Mouse (Mus musculus) stomach, postnatal 0 days (tissue): ENCODE measurements around the gene Coro2a. TPM values are rescaled to one million over a fixed set of nuclear protein-coding genes. Genes with fewer than 3 reads are reported as not detected.
A peak's percentile ranks its signal among the peaks of the same experiment; 100 is the strongest.

Experiments
- ATAC-seq: fragments of 200-750 bp; cut with Nextera tagmentation; 2 replicates; pipeline ENCODE4 v1.8.0; 2017; ENCODE audit not compliant: low FRiP score, low TSS enrichment
- DNase-seq: peaks from one replicate; pipeline ENCODE4 v3.0.0-alpha.2; 2016; ENCODE audit warnings: low spot score
- H3K27ac ChIP-seq: fragments of 300-500 bp; sonication (generic); replicated peaks from 2 replicates; pipeline ENCODE4 v1.5.1; 2014; ENCODE audit warnings: mild to moderate bottlenecking, control low read depth
- H3K27me3 ChIP-seq: fragments of 300-500 bp; sonication (generic); 2 replicates; pipeline ENCODE4 v1.6.1; 2014; ENCODE audit warnings: low read length; ENCODE audit not compliant: control insufficient read depth, insufficient read depth
- H3K36me3 ChIP-seq: fragments of 300-500 bp; sonication (generic); 2 replicates; pipeline ENCODE4 v1.6.1; 2014; ENCODE audit warnings: low read length, mixed read lengths; ENCODE audit not compliant: control insufficient read depth, insufficient read depth
- H3K4me1 ChIP-seq: fragments of 300-500 bp; sonication (generic); replicated peaks from 2 replicates; pipeline ENCODE4 v1.6.1; 2014; ENCODE audit warnings: antibody characterized with exemption; ENCODE audit not compliant: control insufficient read depth, insufficient read depth
- H3K4me2 ChIP-seq: fragments of 300-500 bp; sonication (generic); replicated peaks from 2 replicates; pipeline ENCODE4 v1.6.1; 2014; ENCODE audit warnings: low read depth, mild to moderate bottlenecking, control low read depth, moderate library complexity
- H3K4me3 ChIP-seq: fragments of 300-500 bp; sonication (generic); 2 replicates; pipeline ENCODE4 v1.5.1; 2014; ENCODE audit warnings: low read depth, low read length, control low read depth
- H3K9ac ChIP-seq: fragments of 300-500 bp; sonication (generic); 2 replicates; pipeline ENCODE4 v1.6.1; 2014; ENCODE audit warnings: mild to moderate bottlenecking, low read length, control low read depth, mixed read lengths
- H3K9me3 ChIP-seq: fragments of 300-500 bp; sonication (generic); 2 replicates; pipeline ENCODE4 v1.6.1; 2016; ENCODE audit warnings: low read length; ENCODE audit not compliant: control insufficient read depth
- CTCF ChIP-seq: IDR thresholded peaks from 2 replicates; pipeline ENCODE4 v1.5.1; 2016; ENCODE audit warnings: antibody characterized with exemption, low read depth, mild to moderate bottlenecking, moderate library complexity
- EP300 ChIP-seq: optimal IDR thresholded peaks from 2 replicates; pipeline ENCODE3; 2016; ENCODE audit warnings: antibody characterized with exemption
- WGBS: fragments of 180-500 bp; shearing (Covaris S2); extraction: QIAGEN DNeasy Blood & Tissue Kit; methylation state at CpG from one replicate; pipeline ENCODE4 v1.1.7; 2014; 5-methylcytosine and 5-hydroxymethylcytosine counted together
- polyA plus RNA-seq: library from polyadenylated mRNA; unstranded; fragments of >200 nt; fragmentation: Nextera tagmentation; extraction: Ambion mirVana; gene quantifications from 2 replicates; pipeline ENCODE4 v1.2.1, GENCODE M21; 2015

Gene Coro2a
- polyA plus RNA-seq, 1 experiment from 2014 or later, result 17.2 TPM

DNA sequence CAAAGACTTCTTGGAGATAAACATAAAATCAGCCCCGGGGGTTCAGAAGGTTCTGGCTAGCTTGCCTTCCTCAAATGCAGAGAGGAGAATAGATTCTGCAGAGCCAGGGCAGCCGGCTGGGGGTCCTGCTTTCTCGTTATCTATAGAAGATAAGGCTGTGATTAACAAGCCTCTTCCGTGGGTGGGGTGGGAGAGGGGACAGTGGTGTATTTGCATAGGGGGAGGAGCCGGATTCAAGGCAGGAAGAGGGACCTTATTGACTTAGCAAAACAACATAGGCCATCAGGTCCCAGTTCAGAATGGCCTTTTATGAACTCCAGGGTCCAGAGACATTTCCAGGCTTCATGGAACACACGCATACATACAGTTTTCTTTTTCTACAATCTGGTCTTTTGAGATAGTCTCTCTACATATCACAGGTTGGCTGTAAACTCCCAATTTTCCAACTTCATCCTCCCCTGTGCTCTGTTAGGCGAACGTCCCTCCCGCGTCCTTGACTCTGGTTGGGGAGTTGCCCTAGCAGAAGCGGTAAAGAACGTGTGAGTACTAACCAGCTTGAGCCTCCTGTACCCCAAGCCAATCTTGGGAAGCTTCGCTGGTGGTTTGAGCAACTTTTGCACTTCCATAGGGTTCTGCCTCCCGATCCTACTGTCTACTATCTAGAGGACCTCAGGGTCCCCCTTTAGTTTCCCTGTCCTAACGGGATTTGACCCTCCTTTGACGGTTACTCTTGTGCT lies 66.7 kb downstream of the Coro2a start:
- ATAC-seq (no peak; the same call in 1 of the 2 replicates), DNase-seq (no peak)
- no peaks in the 10 kb centered on the region for H3K4me1 ChIP-seq
- no peaks in the 10 kb centered on the region for H3K36me3 ChIP-seq
- peak overlapping the region; percentile 87 for H3K4me2 ChIP-seq
- H3K27me3 ChIP-seq, result no peaks in the 10 kb centered on the region
- H3K4me3 ChIP-seq, result peak overlapping the region; percentile 49
- H3K9ac ChIP-seq, result peak overlapping the region; percentile 60
- H3K9me3 ChIP-seq, result no peaks in the 10 kb centered on the region
- 0 out of 2 replicates have a peak overlapping the region, but pooled peaks have one; percentile 58 for H3K27ac ChIP-seq
- TF ChIP-seq CTCF, result no peak
- TF ChIP-seq EP300, result no peak
- 11% methylated on average over 16 of the region's 16 CpGs for WGBS

DNA sequence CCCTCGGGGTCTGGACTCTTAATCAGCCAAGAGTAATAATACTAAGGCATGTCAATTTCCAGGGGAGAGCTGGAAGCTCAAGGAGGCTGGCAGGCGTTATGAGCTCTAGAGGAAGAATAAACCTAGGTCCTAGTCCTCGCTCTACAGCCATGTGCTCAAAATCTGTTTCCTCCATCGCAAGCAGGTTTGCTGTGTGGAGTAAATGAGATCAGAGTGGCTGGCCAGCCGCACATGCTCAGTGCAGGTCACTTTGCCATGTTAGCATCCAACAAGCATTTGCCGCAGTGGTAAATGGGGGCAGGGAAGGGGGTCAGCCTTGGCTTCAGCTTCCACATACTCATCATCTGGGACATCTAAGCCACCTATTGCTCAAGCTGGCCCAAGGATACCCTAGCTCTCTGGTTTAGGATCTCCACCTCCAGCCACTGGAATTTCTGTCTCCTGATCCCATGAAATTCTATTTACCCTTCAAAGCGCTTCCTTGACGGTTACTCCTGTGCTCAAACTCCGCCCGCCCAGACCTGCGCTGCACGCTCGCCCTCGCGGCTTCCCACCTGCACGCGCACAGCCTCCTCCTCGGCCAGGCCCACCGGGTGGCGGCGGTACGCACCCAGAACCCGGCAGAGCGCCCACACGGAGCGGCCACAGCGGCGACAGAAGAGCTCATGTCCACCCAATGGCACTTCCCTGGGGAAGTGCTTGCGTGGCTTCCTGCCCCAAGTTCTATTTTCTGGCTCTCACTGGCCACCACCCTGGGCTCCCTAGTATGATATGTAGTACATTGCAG lies 67.9 kb downstream of the Coro2a start:
- Histone ChIP-seq H3K4me1 (no peaks in the 10 kb centered on the region), H3K27me3 (no peaks in the 10 kb centered on the region), H3K4me2 (peak overlapping the region; percentile 87), H3K9me3 (no peaks in the 10 kb centered on the region), H3K4me3 (peak overlapping the region; percentile 6), H3K36me3 (no peaks in the 10 kb centered on the region), H3K9ac (no peak overlapping the region), H3K27ac (no peak overlapping the region)
- TF ChIP-seq CTCF (no peak), EP300 (no peak)
- 12% methylated on average over 29 of the region's 29 CpGs for WGBS
- ATAC-seq (peak; percentile 31; the same call in 1 of the 2 replicates), DNase-seq (peak; percentile 68)

DNA sequence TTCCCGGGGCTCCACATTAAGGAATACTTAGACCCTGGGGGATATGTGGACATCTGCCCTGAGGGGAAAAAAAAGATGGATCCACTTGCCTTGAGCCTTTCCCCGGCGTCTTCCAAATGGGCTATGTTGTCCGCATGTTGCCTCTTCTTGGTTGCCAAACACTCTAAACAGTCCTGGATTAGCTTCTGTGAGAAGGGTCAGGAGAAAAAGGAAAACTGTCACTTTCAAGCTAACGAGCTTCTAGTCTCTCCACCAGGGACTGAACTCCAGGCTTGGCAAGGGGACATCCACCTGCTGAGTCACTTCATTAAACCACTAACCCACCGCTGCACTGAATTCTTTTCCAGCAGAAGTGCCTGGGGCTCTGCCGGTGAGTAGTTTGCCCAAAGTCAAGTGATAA lies 69.1 kb downstream of the Coro2a start:
- H3K36me3 ChIP-seq, result no peaks in the 10 kb centered on the region
- H3K4me2 ChIP-seq, result no peak overlapping the region
- H3K4me3 ChIP-seq, result no peak overlapping the region
- WGBS, result 91% methylated on average over 7 of the region's 7 CpGs
- no peak overlapping the region for H3K27ac ChIP-seq
- DNase-seq (no peak), ATAC-seq (no peak)
- H3K9ac ChIP-seq, result no peak overlapping the region
- H3K9me3 ChIP-seq, result no peaks in the 10 kb centered on the region
- TF ChIP-seq EP300 (no peak), CTCF (no peak)
- H3K4me1 ChIP-seq, result no peaks in the 10 kb centered on the region
- H3K27me3 ChIP-seq, result no peaks in the 10 kb centered on the region

DNA sequence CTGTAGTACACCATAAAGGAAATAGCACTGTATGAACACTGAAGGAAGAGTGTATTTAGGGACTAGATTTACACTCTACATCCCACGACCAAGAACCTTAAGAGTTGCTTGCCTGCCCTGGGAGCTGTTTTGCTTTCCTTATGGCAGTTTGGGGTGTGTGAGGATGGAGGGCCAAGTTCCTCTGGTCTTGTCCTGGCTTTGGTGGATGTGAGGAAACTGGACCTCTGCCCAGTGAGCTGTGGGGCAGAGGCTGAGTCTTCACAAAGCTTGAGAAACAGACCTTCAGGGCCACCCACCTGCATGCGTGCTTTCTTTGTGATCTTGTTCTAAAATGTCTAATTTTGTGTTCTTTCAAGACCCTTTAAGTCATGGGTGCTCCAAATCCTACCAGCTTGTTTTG lies 69.5 kb downstream of the Coro2a start:
- no peak overlapping the region for H3K27ac ChIP-seq
- no peak overlapping the region for H3K4me3 ChIP-seq
- DNase-seq (no peak), ATAC-seq (no peak)
- H3K9ac ChIP-seq, result no peak overlapping the region
- H3K4me1 ChIP-seq, result no peaks in the 10 kb centered on the region
- H3K36me3 ChIP-seq, result no peaks in the 10 kb centered on the region
- H3K27me3 ChIP-seq, result no peaks in the 10 kb centered on the region
- TF ChIP-seq CTCF (no peak), EP300 (no peak)
- H3K4me2 ChIP-seq, result no peak overlapping the region
- no peaks in the 10 kb centered on the region for H3K9me3 ChIP-seq
- 77% methylated on average over 2 of the region's 2 CpGs for WGBS

DNA sequence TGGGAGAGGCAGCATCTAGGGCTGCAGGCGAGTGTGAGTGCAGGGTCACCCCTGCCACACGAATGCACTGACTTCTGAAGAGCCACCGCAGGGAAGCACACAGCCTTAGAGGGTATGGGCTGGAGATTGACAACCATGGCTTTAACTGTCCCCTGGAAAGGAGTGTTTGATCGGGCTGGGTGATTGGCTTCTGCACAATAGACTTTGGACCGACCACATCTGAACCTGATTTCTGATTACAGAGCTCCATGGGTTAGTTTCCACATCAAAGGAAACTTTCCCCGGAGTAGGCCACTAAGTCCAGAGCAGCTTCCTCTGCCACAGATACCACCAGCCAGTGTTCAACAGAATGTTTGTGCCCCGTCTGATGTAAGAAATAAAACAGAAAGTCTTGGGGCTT lies 72.3 kb downstream of the Coro2a start:
- 53% methylated on average over 7 of the region's 7 CpGs for WGBS
- TF ChIP-seq EP300 (no peak), CTCF (no peak)
- no peak overlapping the region for H3K4me2 ChIP-seq

DNA sequence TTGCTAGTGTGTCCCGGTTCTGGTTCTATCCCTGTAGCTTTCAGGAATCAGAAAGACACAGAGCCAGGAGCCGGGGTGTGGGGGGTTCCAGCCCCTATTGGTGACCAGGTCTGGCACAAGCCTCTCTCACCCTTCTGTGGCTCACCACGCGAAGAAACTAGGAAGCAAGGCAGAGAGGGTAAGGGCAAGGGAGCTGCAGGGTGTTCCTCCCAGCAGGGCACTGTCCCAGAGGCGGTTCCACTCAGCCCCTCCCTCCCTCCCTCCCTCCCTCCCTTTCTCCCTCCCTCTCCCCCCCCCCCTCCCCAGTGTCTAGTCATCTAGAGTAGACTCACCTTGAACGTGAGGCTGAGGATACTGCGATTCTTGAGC lies 74.5 kb downstream of the Coro2a start:
- Histone ChIP-seq H3K4me1 (no peaks in the 10 kb centered on the region), H3K4me2 (peak overlapping the region; percentile 68), H3K9ac (peak overlapping the region; percentile 43), H3K9me3 (no peaks in the 10 kb centered on the region), H3K27me3 (no peaks in the 10 kb centered on the region), H3K4me3 (peak overlapping the region; percentile 34), H3K36me3 (no peaks in the 10 kb centered on the region), H3K27ac (peak overlapping the region; percentile 35; the same call in 1 of the 2 replicates)
- peak; percentile 62 for ATAC-seq
- no peak for TF ChIP-seq CTCF
- no peak for TF ChIP-seq EP300
- WGBS, result 0% methylated on average over 7 of the region's 7 CpGs
- peak; percentile 45 for DNase-seq

More for the DNA sequence above, 72.3 kb downstream of the Coro2a start:
- H3K4me3 ChIP-seq, result no peak overlapping the region
- no peak overlapping the region for H3K27ac ChIP-seq
- ATAC-seq, result no peak
- H3K4me1 ChIP-seq, result no peaks in the 10 kb centered on the region
- no peaks in the 10 kb centered on the region for H3K27me3 ChIP-seq
- H3K36me3 ChIP-seq, result no peaks in the 10 kb centered on the region
- no peaks in the 10 kb centered on the region for H3K9me3 ChIP-seq
- no peak overlapping the region for H3K9ac ChIP-seq
- no peak for DNase-seq
